Mouse (Mus musculus) MN1 (cell line): ENCODE results near the gene Mt2.

Source experiments
- DNase-seq: peaks from one replicate; pipeline ENCODE4 v3.0.0-alpha.2; 2016; ENCODE audit warnings: low spot score

The Mt2 gene

GRCm38 (mm10) chr8:94199202-94199869 is 26.9 kb downstream of the Mt2 start:
- DNase-seq = peak; percentile 89

- DNase-seq = no peak
Observed at GRCm38 (mm10) chr8:94204043-94204442, 31.6 kb downstream of the Mt2 start.

GRCm38 (mm10) chr8:94205736-94206135 is 33.3 kb downstream of the Mt2 start:
- peak; percentile 92 for DNase-seq

GRCm38 (mm10) chr8:94206256-94206655 is 33.8 kb downstream of the Mt2 start:
- DNase-seq = no peak

- no peak for DNase-seq
Observed at GRCm38 (mm10) chr8:94207491-94207890, 35.0 kb downstream of the Mt2 start.

- DNase-seq = peak; percentile 63
Observed at GRCm38 (mm10) chr8:94209639-94210038, 37.2 kb downstream of the Mt2 start.

- DNase-seq = peak; percentile 54
Observed at GRCm38 (mm10) chr8:94210225-94210624, 37.8 kb downstream of the Mt2 start.

- DNase-seq = peak; percentile 46
Observed at GRCm38 (mm10) chr8:94213819-94214218, 41.4 kb downstream of the Mt2 start.

- peak; percentile 99 for DNase-seq
Observed at GRCm38 (mm10) chr8:94214252-94215173, 42.0 kb downstream of the Mt2 start, which contains the start of gene Nup93. TSS of gene Nup93 (plus strand) at chr8:94214564.
